Mouse (Mus musculus) C2C12 (cell line): ENCODE measurements around the gene Upf3b.

ENCODE experiments used
- CTCF ChIP-seq: IDR thresholded peaks from one replicate; pipeline ENCODE4 v1.5.1; 2011; ENCODE audit not compliant: control insufficient read depth, insufficient read depth, insufficient read length
- FOSL1 ChIP-seq: IDR thresholded peaks from one replicate; pipeline ENCODE4 v1.8.0; 2011; ENCODE audit warnings: mild to moderate bottlenecking, low read length; ENCODE audit not compliant: poor library complexity, insufficient read depth, severe bottlenecking
- MAX ChIP-seq: IDR thresholded peaks from one replicate; pipeline ENCODE4 v1.6.1; 2011; ENCODE audit warnings: mild to moderate bottlenecking, control low read depth
- MYOD1 ChIP-seq: IDR thresholded peaks from one replicate; pipeline ENCODE4 v1.6.1; 2011; ENCODE audit warnings: low read depth; ENCODE audit not compliant: control insufficient read depth, insufficient read length
- MYOG ChIP-seq: IDR thresholded peaks from one replicate; pipeline ENCODE4 v1.6.1; 2011; ENCODE audit not compliant: control insufficient read depth, insufficient read length; ENCODE audit errors: extremely low read depth
- USF1 ChIP-seq: IDR thresholded peaks from one replicate; pipeline ENCODE4 v1.6.1; 2011; ENCODE audit warnings: low read depth, mild to moderate bottlenecking, control low read depth, moderate library complexity

- TF ChIP-seq CTCF (no peak), MYOD1 (no peak), FOSL1 (no peak), USF1 (no peak), MYOG (no peak), MAX (no peak)
These were observed 33.5 kb downstream of the Upf3b start for GRCm38 (mm10) chrX:37076651-37077050.
